In genomic region chr2:130664102-130664701, GRCm38 (mm10) we compare ENCODE assay signal across 7 mouse cellular contexts. TPM values are rescaled to one million over a fixed set of nuclear protein-coding genes. Genes with fewer than 3 reads are reported as not detected.
DNase-seq lines count a peak whose midpoint lies in the region; ATAC-seq and TF ChIP-seq lines count a peak whose summit lies in the region.

Gene Ddrgk1, minus strand, starts transcription at chr2:130664659.

- H3K4me3 ChIP-seq in embryonic facial prominence, embryonic 10.5 days = peak within 1 kb of the TSS; percentile 76
- H3K4me3 ChIP-seq in intestine, postnatal 0 days (ENCODE audit: low read depth, low read length) = peak within 1 kb of the TSS; percentile 57
- peak within 1 kb of the TSS; percentile 52 for H3K4me3 ChIP-seq in midbrain, embryonic 12.5 days
- peak within 1 kb of the TSS; percentile 68 for H3K4me3 ChIP-seq in small intestine, adult 2 months (ENCODE audit: low read depth, low read length)

- intact Hi-C loops in left cerebral cortex, postnatal 4 days (cut with DNase I) = no loop called here

- under 1% methylated on average over 40 of the region's 40 CpGs for WGBS in embryonic facial prominence, embryonic 10.5 days
- under 1% methylated on average over 40 of the region's 40 CpGs for WGBS in intestine, postnatal 0 days
- under 1% methylated on average over 40 of the region's 40 CpGs for WGBS in midbrain, embryonic 12.5 days
- WGBS in small intestine, adult 2 months = under 1% methylated on average over 40 of the region's 40 CpGs

- no peaks in the 10 kb centered on the region for H3K9me3 ChIP-seq in embryonic facial prominence, embryonic 10.5 days
- no peaks in the 10 kb centered on the region for H3K9me3 ChIP-seq in intestine, postnatal 0 days (ENCODE audit: control insufficient read depth)
- H3K9me3 ChIP-seq in midbrain, embryonic 12.5 days = no peaks in the 10 kb centered on the region

- H3K4me1 ChIP-seq in embryonic facial prominence, embryonic 10.5 days = peaks cover 35% of the 10 kb centered on the region
- peaks cover 4% of the 10 kb centered on the region for H3K4me1 ChIP-seq in intestine, postnatal 0 days (replicated peaks; ENCODE audit: control insufficient read depth, insufficient read depth, low read length)
- peaks cover 24% of the 10 kb centered on the region for H3K4me1 ChIP-seq in midbrain, embryonic 12.5 days
- peaks cover 11% of the 10 kb centered on the region; the same call in 1 of the 2 replicates for H3K4me1 ChIP-seq in small intestine, adult 2 months (ENCODE audit: control insufficient read depth, insufficient read depth, insufficient read length, low read length)

- peak; percentile 94 for DNase-seq in adrenal gland, postnatal 10 days
- peak; percentile 94 for DNase-seq in embryonic facial prominence, embryonic 10.5 days (ENCODE audit: low spot score)
- peak; percentile 69 for DNase-seq in gonadal fat pad, adult 2 months (ENCODE audit: low read depth)
- peak; percentile 93 for DNase-seq in left cerebral cortex, postnatal 4 days

- TF ChIP-seq CTCF in intestine, postnatal 0 days (IDR thresholded peaks at IDR 0.05; ENCODE audit: low read depth) = peak; percentile 43
- TF ChIP-seq CTCF in small intestine, adult 2 months (IDR thresholded peaks at IDR 0.05; ENCODE audit: extremely low read depth, insufficient read length, insufficient replicate concordance, low read depth, low read length) = no peak

- peaks cover 36% of the 10 kb centered on the region for H3K36me3 ChIP-seq in embryonic facial prominence, embryonic 10.5 days (replicated peaks)
- peaks cover 33% of the 10 kb centered on the region for H3K36me3 ChIP-seq in intestine, postnatal 0 days (ENCODE audit: control insufficient read depth, insufficient read depth)
- H3K36me3 ChIP-seq in midbrain, embryonic 12.5 days = peaks cover 20% of the 10 kb centered on the region
- peaks cover 18% of the 10 kb centered on the region for H3K36me3 ChIP-seq in small intestine, adult 2 months (ENCODE audit: control insufficient read depth, insufficient read depth, low read length)

- peak within 1 kb of the TSS; percentile 89 for H3K9ac ChIP-seq in intestine, postnatal 0 days (ENCODE audit: low read depth, low read length)
- peak within 1 kb of the TSS; percentile 74 for H3K9ac ChIP-seq in midbrain, embryonic 12.5 days (replicated peaks)

- TF ChIP-seq POLR2A in small intestine, adult 2 months (IDR thresholded peaks at IDR 0.05; ENCODE audit: low read depth, low read length) = peak; percentile 46; the same call in 1 of the 2 replicates

- peak within 1 kb of the TSS; percentile 70 for H3K4me2 ChIP-seq in intestine, postnatal 0 days (replicated peaks; ENCODE audit: low read depth)
- H3K4me2 ChIP-seq in midbrain, embryonic 12.5 days (replicated peaks) = peak within 1 kb of the TSS; percentile 72

- H3K27me3 ChIP-seq in embryonic facial prominence, embryonic 10.5 days (replicated peaks; ENCODE audit: low read depth, poor library complexity, severe bottlenecking) = no peaks in the 10 kb centered on the region
- no peaks in the 10 kb centered on the region for H3K27me3 ChIP-seq in intestine, postnatal 0 days (replicated peaks; ENCODE audit: control insufficient read depth, insufficient read depth, low read length)
- no peaks in the 10 kb centered on the region for H3K27me3 ChIP-seq in midbrain, embryonic 12.5 days
- no peaks in the 10 kb centered on the region for H3K27me3 ChIP-seq in small intestine, adult 2 months (ENCODE audit: control insufficient read depth, insufficient read depth, low read length)

- peak; percentile 95 for ATAC-seq in intestine, postnatal 0 days
- peak; percentile 96 for ATAC-seq in midbrain, embryonic 12.5 days (ENCODE audit: low FRiP score, low read depth)

- H3K27ac ChIP-seq in embryonic facial prominence, embryonic 10.5 days (replicated peaks) = peak within 1 kb of the TSS; percentile 99
- peak within 1 kb of the TSS; percentile 99 for H3K27ac ChIP-seq in intestine, postnatal 0 days (ENCODE audit: low read depth, low read length)
- peak within 1 kb of the TSS; percentile 96 for H3K27ac ChIP-seq in midbrain, embryonic 12.5 days (replicated peaks)
- H3K27ac ChIP-seq in small intestine, adult 2 months (ENCODE audit: insufficient read depth, low read depth, low read length) = peak within 1 kb of the TSS; percentile 83

RNA-seq across cellular contexts. Expression of gene Ddrgk1, which starts in this region (rescaled TPM):
- 100 to 1,000 TPM; 145 to 155 TPM for total RNA-seq in adrenal gland, postnatal 10 days (2021)
- 48.2 and 48.3 TPM in 2 replicates for polyA plus RNA-seq in embryonic facial prominence, embryonic 10.5 days (2016; fragmentation: Nextera tagmentation; extraction: Ambion mirVana)
- polyA plus RNA-seq in gonadal fat pad, adult 2 months (2012; rRNA removed) = 63.9 and 87.7 TPM in 2 replicates
- polyA plus RNA-seq in intestine, postnatal 0 days (2015; fragmentation: Nextera tagmentation; extraction: Ambion mirVana) = 118 and 120 TPM in 2 replicates
- 10 to 100 TPM; 56.3 to 68.9 TPM for total RNA-seq in left cerebral cortex, postnatal 4 days (2021)
- polyA plus RNA-seq in midbrain, embryonic 12.5 days (2016; fragmentation: Nextera tagmentation; extraction: Ambion mirVana) = 47.4 and 54.8 TPM in 2 replicates
- polyA plus RNA-seq in small intestine, adult 2 months (2012; rRNA removed) = 29.3 and 55.9 TPM in 2 replicates

Comparison
In these comparisons a context has a peak if more than half of its experiments do, and no peak if none do; other contexts are left out.
1. Peak in every context shown above with its lines: DNase-seq, ATAC-seq, H3K4me3 ChIP-seq and H3K27ac ChIP-seq.